Mouse (Mus musculus): ENCODE data around the gene Rps16. TPM values are rescaled to one million over a fixed set of nuclear protein-coding genes. Genes with fewer than 3 reads are reported as not detected.

Gene Rps16
- polyA plus RNA-seq, 1 experiment from 2014 or later, result 573 TPM

DNA sequence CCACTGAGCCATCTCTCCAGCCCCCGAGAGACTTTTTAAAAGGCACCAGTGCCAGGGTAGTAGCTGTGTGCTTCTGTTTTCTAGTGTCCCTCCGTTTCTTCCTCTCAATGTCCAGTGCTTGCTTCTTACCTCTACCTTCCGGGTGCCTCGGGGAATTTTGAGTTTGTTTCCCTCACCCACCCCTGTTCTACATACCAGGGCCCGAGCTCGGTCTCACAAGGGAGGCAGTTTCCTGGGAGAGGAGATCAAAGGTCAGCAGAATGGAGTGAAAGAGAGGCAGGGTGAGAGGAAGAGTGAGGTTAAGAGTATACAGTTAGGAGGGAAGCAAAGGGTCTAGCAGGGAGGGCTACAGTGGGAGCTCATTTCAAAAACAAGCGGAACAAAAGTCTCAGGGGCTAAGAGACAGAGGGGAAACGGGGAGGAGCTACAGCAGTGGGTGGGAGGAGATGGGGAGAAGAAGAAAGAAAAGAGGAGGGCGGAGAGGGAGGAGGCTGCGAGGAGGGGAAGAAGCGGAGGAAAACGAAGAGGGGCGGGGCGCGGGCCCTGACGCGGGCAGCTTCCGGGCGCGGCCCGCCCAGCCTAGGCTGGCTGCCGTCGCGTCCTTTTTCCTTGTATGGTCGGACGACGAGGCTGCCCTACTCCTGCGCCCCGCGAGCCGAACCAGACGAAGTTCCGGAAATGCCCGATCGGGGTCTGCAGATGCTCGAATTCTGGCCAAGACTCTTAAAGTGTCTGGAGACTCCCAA, 24.9 kb downstream of the Rps16 start:
- peak; percentile 40 for ATAC-seq (replicated peaks; ENCODE audit: insufficient number of reproducible peaks, insufficient read depth, low FRiP score, low read depth)
- no peaks in the 10 kb centered on the region for H3K9me3 ChIP-seq (replicated peaks)
- whole genome bisulfite sequencing, result 1% methylated on average over 34 of the region's 36 CpGs
- peak overlapping the region; percentile 98 for H3K27ac ChIP-seq
- peaks cover 50% of the 10 kb centered on the region for H3K4me1 ChIP-seq (replicated peaks)
- H3K4me2 ChIP-seq, result peak overlapping the region; percentile 84
- peak overlapping the region; percentile 65 for H3K9ac ChIP-seq
- H3K27me3 ChIP-seq, result no peaks in the 10 kb centered on the region
- no peaks in the 10 kb centered on the region for H3K36me3 ChIP-seq
- peak overlapping the region; percentile 79 for H3K4me3 ChIP-seq

DNA sequence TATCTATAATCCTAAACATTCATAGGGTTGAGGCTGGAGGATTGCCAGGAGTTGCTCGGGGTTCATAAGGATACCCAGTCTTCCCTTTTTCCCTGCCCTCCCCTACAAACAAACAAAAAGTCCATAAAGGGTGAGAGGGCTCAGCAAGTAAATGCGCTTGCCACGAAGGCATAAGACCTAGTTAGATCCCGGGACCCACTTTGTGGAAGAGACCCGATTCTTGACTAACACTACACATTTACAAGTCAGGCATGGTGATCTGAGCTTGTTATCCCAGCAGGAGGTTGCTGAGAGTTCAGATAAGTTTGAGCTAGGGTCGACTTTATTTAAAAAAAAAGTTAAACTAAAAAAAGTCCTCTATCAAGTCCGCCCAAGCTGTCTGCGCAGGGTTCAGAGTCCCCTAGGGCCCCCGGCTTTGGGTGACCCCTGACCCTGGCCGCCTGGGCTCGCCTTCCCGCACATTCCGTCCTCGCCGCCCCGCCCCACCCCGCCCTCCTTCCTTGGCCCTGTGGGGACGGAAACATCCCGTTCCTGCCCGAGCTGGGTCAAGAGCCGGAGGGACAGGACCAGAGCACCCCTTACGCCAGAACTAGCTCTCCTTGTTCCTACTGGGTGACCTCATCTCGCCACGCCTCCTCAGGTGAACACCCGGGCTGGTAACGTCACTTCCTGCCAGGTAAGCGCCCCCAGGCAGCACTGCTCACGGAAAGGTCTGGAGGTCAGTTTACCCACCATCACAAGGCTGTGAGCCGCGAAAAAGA, 25.7 kb downstream of the Rps16 start:
- Histone ChIP-seq H3K27ac (peak overlapping the region; percentile 98), H3K4me1 (replicated peaks) (peaks cover 50% of the 10 kb centered on the region), H3K36me3 (no peaks in the 10 kb centered on the region), H3K4me2 (peak overlapping the region; percentile 84), H3K27me3 (no peaks in the 10 kb centered on the region), H3K9me3 (replicated peaks) (no peaks in the 10 kb centered on the region), H3K4me3 (peak overlapping the region; percentile 79), H3K9ac (peak overlapping the region; percentile 65)
- ATAC-seq (replicated peaks; ENCODE audit: insufficient number of reproducible peaks, insufficient read depth, low FRiP score, low read depth), result no peak
- 4% methylated on average over 30 of the region's 30 CpGs for WGBS

DNA sequence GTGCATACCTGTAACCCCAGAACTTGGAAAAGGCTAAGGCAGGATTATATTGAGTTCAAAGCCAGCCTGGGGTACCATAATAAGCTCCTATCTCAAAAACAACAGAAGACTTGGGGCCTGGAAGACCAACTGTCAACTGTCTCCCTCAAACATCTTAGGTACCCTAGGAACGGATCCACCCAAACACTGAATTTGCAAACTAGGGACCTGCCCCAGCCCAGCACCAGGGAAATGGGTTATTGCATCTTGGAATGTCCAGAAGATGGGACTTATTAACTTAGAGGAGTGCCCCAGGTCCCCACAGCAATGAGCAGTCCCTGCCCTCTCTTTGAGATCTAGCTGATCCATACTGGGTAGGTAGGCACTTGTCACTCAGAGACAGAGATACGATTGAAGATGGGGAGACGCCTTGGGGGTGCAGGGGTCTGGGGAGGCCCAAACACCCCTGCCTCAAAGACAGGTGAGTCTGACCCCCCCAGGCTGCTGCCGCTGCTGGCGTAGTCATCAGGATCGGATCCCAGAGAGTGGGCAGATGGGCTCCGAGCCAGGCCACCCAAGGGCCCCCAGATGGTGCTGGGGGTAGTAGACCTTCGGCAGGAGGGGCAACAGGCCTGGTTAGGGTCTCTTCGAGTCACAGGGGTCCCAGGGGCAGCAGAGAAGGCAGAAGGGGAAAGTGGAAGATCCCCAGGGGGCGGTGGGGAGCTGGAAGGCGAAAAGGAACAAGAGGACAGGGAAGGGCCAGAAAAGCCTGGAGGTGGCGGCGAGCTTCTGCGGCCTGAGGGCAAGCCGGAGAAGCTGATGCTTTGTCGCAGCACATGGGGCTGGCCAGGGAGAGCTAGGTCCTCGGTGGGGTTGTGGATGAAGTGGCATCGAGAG, 27.0 kb downstream of the Rps16 start:
- Histone ChIP-seq H3K4me3 (peak overlapping the region; percentile 79), H3K27me3 (no peaks in the 10 kb centered on the region), H3K4me1 (replicated peaks) (peaks cover 59% of the 10 kb centered on the region), H3K36me3 (no peaks in the 10 kb centered on the region), H3K9ac (peak overlapping the region; percentile 86), H3K4me2 (peak overlapping the region; percentile 84), H3K27ac (peak overlapping the region; percentile 98), H3K9me3 (replicated peaks) (no peaks in the 10 kb centered on the region)
- no peak for ATAC-seq (replicated peaks; ENCODE audit: insufficient number of reproducible peaks, insufficient read depth, low FRiP score, low read depth)
- 50% methylated on average over 18 of the region's 18 CpGs for WGBS

DNA sequence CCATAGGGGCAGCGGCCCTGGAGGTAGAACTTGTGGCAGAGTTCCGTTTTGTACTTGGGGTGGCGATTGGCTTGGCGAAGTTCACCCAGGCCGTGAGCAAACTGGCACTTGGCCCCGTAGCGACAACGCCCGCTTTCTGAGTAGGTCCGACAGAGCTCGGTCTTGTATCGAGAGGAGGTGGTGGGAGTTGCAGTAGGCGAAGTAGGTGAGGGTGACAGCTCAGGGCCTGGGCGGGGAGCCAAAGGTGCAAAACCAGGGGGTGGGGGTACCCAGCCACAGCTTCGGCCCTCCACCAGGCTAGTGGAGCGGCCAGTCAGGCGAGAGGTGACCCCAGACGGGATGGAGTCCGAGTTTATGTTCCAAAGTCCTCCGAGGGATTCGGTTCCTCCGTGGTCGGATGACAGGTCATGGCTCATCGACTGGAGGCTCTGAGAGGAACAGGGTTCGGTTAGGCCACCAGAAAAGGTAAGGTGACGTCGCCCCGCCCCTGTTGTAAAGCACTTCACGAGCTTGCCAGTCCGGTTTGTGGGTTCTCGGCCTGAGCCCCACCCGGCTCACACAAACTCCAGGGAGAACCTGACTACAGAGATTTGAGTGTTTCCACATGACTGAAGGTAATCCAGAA, 27.7 kb downstream of the Rps16 start:
- H3K9me3 ChIP-seq (replicated peaks), result no peaks in the 10 kb centered on the region
- ATAC-seq (replicated peaks; ENCODE audit: insufficient number of reproducible peaks, insufficient read depth, low FRiP score, low read depth), result no peak
- H3K36me3 ChIP-seq, result no peaks in the 10 kb centered on the region
- H3K4me2 ChIP-seq, result peak overlapping the region; percentile 84
- no peaks in the 10 kb centered on the region for H3K27me3 ChIP-seq
- 21% methylated on average over 32 of the region's 32 CpGs for WGBS
- H3K4me3 ChIP-seq, result peak overlapping the region; percentile 79
- H3K27ac ChIP-seq, result peak overlapping the region; percentile 98
- H3K9ac ChIP-seq, result peak overlapping the region; percentile 86
- peaks cover 67% of the 10 kb centered on the region for H3K4me1 ChIP-seq (replicated peaks)

DNA sequence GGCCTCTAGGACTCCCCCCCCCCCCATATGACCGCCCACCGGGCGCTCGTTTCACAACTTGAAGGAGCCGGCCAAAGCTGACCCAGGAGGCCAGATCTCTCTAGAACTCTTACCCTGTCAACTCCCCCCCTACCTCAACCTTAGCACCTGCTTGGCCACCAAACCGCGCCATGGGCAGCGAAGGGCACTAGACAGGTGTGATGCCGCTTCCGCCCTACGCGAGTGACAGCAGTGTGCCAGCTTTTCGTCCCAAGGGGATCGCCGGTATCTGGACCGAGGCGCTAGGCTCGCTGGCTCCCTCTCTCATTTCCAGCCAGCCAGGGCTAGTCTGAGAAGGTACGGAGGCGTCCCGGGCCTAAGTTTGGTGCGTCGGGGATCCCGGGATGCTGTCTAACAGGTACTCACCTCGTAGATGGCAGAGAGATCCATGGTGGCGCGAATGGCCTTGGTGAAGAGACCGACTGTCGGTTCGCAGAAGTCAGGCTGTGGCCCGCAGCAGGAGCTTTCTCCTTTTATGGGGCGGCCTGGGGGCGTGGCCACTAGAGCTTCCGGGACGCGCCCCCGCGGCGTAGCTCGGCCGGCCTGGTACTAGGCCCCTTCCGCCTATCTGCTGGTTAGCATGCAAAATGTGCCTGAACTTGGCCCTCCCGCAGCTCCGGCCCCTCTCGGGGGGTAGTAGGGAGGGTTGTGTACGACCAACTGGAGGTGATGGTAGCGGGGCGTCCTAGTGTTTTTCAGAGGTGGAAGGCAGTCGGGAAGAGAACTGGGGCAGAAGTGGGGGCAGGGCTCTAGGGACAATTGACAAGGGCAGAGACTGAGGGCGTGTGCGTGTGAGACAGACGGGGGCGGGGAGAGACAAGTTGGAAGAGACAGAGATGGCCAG, 28.6 kb downstream of the Rps16 start:
- Histone ChIP-seq H3K4me3 (peak overlapping the region; percentile 79), H3K9me3 (replicated peaks) (no peaks in the 10 kb centered on the region), H3K27ac (peak overlapping the region; percentile 98), H3K4me1 (replicated peaks) (peaks cover 71% of the 10 kb centered on the region), H3K36me3 (no peaks in the 10 kb centered on the region), H3K9ac (peak overlapping the region; percentile 86), H3K4me2 (peak overlapping the region; percentile 84), H3K27me3 (no peaks in the 10 kb centered on the region)
- peak; percentile 52 for ATAC-seq (replicated peaks; ENCODE audit: insufficient number of reproducible peaks, insufficient read depth, low FRiP score, low read depth)
- WGBS, result under 1% methylated on average over 53 of the region's 53 CpGs

DNA sequence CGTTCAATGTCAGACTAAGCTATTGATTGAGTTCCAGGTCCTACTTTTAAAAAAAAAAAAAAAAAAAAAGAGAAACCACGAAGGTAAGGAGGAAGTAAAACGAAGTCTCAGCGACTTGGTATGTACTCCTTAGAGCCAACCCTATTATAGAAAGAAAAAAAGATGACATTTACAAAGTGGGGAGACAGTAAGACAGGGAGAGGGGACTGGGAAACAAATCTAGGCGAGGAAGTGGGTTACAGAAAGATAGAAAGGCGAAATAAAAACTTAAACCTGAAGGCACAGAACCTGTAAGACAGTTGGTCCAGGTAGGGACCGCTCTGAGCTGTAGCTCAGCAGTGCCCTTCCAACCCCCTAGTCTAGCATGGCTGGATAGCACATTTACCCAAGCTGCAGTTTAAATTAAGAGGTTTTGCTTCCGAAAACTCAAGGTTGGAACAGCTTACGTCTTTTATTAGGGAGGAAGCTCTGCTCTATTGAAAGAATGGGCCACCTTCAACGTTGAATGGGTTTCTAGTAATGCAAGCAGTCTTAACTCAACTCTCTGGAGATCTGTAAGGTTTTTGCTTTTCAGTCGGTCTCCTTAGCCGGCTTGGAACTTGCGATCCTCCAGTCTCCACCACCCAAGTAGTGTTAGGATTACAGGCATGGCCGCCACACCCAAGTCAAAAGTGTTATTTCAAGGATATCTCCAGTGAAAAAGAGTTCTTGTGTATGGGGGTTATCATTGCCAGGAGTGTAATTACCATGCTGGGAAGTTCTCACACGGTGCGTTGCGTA, 30.0 kb downstream of the Rps16 start, which contains the start of gene Zfp36:
Gene Zfp36, minus strand, starts transcription at position 17 of the 780 bp plus-strand sequence.
- no peaks in the 10 kb centered on the region for H3K36me3 ChIP-seq
- peak within 1 kb of the TSS; percentile 84 for H3K4me2 ChIP-seq
- H3K9ac ChIP-seq, result peak within 1 kb of the TSS; percentile 86
- WGBS, result 42% methylated on average over 17 of the region's 17 CpGs
- H3K4me1 ChIP-seq (replicated peaks), result peaks cover 65% of the 10 kb centered on the region
- H3K27ac ChIP-seq, result peak within 1 kb of the TSS; percentile 98
- H3K27me3 ChIP-seq, result no peaks in the 10 kb centered on the region
- peak within 1 kb of the TSS; percentile 79 for H3K4me3 ChIP-seq
- H3K9me3 ChIP-seq (replicated peaks), result no peaks in the 10 kb centered on the region
- no peak for ATAC-seq (replicated peaks; ENCODE audit: insufficient number of reproducible peaks, insufficient read depth, low FRiP score, low read depth)

DNA sequence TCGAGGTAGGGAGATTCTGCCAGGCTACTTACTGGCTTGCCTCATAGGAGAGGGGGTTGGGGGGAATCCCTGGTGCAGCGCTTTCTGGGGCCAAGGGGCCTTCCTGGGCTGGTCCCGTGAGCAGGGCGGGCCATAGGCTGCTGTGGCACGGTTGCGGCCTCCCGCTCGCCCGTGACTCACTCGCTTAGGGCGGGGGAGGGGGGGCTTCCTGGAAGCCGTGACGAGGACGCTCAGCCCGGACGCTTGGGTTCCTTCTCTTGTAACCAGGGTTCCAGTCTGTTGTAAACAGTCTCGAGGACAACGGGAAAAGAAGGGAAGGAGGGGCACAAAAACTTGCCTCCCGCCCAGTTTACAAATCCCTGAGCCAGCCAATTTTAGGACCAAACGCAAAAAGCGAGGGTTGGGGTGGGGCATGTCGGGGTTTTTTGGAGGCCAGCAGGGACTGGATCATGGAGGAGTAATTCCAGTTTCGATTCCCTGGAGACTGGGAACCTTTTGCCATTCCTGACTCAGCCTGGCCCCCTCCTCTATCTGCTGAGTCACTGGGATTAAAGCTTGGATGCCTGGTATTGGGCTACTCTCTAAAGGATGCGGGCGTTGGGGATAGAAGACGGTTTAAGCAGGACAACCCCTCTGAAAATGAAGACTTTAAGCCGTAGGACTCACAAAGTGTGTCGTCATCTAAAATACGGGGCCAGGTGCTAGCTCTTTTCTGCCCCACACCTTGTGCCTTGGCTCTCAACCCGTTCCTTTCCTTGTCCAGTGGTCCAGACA, 30.8 kb downstream of the Rps16 start:
- Histone ChIP-seq H3K4me1 (replicated peaks) (peaks cover 61% of the 10 kb centered on the region), H3K27me3 (no peaks in the 10 kb centered on the region), H3K9ac (peak overlapping the region; percentile 62), H3K27ac (peak overlapping the region; percentile 98), H3K9me3 (replicated peaks) (no peaks in the 10 kb centered on the region), H3K36me3 (no peaks in the 10 kb centered on the region), H3K4me3 (peak overlapping the region; percentile 41), H3K4me2 (peak overlapping the region; percentile 68)
- WGBS, result 5% methylated on average over 30 of the region's 30 CpGs
- peak; percentile 29 for ATAC-seq (replicated peaks; ENCODE audit: insufficient number of reproducible peaks, insufficient read depth, low FRiP score, low read depth)

DNA sequence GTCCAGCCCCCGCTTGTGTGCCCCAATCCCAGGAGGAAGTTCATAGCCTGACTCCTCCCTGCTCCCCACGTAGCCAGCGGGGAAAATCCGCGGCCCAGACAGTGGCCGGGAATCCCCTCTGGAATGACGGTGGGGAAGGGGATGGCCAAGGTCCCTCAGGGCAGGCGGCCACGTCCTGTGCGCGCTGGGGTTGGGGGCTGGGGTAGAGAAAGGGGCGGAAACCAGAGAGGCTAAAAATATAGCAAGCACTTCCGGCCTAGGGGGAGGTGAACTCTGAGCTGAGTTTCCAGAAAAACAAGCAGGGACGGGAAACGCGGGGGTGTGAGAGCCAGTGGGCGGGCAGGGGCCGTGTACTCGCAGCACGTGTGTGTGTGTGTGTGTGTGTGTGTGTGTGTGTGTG, 31.5 kb downstream of the Rps16 start:
- Histone ChIP-seq H3K9me3 (replicated peaks) (no peaks in the 10 kb centered on the region), H3K27me3 (no peaks in the 10 kb centered on the region), H3K27ac (peak overlapping the region; percentile 98), H3K4me1 (replicated peaks) (peaks cover 58% of the 10 kb centered on the region), H3K4me2 (peak overlapping the region; percentile 68), H3K4me3 (peak overlapping the region; percentile 41), H3K9ac (peak overlapping the region; percentile 62), H3K36me3 (no peaks in the 10 kb centered on the region)
- ATAC-seq (replicated peaks; ENCODE audit: insufficient number of reproducible peaks, insufficient read depth, low FRiP score, low read depth), result peak; percentile 79
- 0% methylated on average over 20 of the region's 20 CpGs for WGBS

DNA sequence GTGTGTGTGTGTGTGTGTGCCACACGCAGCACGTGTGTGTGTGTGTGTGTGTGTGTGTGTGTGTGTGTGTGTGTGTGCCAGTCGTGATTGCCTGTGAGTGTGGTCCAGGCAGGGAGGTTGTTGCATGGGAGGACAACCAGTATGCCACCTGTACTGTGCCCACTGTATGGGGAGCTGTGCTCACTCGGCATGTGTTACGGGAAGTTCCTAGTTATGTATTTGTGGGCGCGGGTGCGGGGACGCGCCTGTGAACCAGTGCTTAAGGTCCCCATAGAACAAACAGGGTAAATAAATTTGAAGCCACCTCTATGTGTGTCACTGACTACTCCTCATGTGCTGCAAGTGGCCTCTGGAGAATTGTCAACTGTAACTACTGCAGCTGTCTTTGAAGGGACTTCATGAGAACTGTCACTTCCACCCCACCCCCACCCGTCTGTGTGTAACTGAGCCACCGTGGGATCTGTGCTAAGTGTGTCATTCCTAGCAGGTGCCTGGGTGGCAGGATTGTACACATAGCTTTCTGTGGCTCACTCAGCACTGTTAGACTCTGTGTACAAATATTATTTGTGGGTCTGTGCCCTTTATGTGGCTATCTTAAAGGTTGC, 32.0 kb downstream of the Rps16 start:
- WGBS, result 28% methylated on average over 10 of the region's 12 CpGs
- peak overlapping the region; percentile 38 for H3K9ac ChIP-seq
- H3K4me3 ChIP-seq, result peak overlapping the region; percentile 41
- H3K4me1 ChIP-seq (replicated peaks), result peaks cover 53% of the 10 kb centered on the region
- H3K27ac ChIP-seq, result peak overlapping the region; percentile 98
- ATAC-seq (replicated peaks; ENCODE audit: insufficient number of reproducible peaks, insufficient read depth, low FRiP score, low read depth), result no peak
- H3K9me3 ChIP-seq (replicated peaks), result no peaks in the 10 kb centered on the region
- H3K4me2 ChIP-seq, result peak overlapping the region; percentile 68
- peaks cover 2% of the 10 kb centered on the region; the same call in 1 of the 2 replicates for H3K36me3 ChIP-seq
- H3K27me3 ChIP-seq, result no peaks in the 10 kb centered on the region
